Mouse (Mus musculus) right cerebral cortex, adult 18-20 months (tissue): ENCODE results near the gene Rtca.

Experiments
- DNase-seq: peaks from one replicate; pipeline ENCODE4 v3.0.0; 2022; ENCODE audit warnings: mixed read lengths

Gene Rtca

DNA sequence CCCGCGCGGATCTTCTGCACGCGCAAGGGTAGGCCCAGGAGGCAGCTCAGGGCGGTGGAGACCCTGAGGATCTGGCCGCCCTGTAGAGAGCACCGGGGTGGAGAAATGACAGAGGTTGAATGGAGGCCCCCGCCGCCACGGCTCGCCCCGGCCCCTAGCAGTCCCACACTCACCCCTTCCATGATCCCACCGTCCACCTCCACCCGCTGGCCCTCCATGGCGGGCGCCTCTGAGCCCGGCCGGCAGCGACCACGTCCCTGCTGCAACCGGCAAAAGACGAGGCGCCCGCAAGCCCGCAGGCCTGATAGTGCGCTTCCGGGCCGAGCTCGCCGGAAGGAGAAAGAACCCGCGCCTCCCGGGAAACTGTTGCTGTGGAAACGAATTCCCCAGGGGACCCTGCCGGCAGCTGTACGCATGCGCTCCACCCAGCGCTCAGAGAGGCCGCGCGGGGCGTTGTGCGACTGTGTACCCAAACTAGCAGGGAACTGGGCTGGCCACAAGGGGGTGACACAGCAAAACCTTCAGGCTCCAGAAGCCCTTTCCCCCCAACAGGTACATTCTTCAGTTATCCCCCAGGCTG lies at the start of gene Rtca:
Gene Rtca, minus strand, starts transcription at position 437 of the 580 bp plus-strand sequence.
- DNase-seq: peak; percentile 98

DNA sequence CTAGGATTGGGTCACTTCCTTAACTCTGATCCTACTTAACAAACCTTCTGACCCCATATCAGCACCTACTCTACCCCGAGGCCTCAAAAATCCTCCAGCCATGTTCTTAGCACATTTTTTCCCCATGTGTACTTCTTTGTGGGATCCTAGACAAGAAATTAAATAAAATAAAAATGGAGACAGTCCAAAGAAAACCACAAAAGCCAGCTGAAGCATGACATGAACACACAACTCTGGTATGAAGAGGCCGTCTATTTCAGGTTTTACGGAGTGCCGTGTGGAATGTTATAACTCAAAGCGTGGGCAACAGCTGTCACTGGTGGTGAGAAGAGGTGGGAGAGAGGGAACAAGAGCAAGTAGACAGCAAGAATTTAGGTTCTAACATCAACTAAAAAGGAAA lies 43.4 kb upstream of the Rtca start:
- DNase-seq: peak; percentile 40

DNA sequence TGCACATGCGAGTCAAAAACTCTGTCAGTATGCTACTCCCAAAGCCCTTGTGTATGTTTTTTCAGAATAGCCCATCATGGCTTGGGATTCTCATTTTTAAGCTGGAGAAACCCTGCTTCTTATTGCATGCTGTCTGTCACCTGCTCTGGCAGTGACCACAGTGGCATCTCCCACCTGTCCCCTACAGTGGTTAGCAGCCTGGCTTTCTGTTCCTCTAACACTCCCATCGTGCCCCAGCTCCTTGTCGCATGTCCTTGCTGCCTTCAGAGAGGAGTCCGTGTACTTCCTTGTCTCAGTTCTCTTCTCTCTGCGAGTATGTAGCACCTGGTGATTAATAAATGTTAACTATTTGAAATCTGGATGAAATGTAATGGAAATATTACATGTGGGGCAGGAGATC lies 39.4 kb upstream of the Rtca start:
- DNase-seq: no peak

DNA sequence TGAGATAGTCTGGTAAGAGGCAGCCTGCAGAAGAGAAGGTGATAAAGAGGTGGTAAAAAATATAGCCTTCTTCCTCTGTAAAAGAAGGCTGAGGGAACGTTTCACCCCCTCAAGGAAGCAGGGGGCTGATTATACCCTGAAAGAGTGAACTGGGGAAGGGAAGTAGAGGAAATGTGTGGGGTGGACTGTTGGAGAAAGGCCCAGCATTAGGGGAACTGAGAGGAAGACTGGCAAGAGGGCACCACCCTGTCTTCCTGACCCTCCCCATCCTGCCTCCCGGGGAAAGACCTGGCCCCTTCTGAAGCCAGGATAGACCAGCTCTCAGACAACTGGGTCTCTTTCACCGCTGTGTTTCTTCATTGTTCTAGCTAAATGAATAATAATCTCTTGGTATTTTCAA lies 34.5 kb upstream of the Rtca start:
- DNase-seq: no peak

DNA sequence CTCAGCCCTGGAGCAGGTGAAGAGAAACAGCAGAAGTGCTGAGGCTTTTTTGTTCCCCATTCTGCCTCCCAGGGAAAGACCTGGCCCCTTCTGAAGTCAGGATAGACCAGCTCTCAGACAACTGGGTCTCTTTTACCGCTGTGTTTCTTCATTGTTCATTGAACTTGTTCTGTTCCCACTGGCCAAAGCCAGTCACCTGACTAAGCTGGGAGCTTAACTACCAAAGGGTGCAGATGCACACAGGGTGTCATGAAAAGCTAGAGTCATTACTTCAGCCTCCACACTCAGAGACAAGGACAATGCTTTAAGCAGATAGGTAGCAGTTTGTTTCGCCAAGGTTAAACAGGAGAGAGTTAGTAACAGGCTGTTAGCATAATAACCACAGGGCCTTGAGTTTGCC lies 34.1 kb upstream of the Rtca start:
- no peak for DNase-seq

DNA sequence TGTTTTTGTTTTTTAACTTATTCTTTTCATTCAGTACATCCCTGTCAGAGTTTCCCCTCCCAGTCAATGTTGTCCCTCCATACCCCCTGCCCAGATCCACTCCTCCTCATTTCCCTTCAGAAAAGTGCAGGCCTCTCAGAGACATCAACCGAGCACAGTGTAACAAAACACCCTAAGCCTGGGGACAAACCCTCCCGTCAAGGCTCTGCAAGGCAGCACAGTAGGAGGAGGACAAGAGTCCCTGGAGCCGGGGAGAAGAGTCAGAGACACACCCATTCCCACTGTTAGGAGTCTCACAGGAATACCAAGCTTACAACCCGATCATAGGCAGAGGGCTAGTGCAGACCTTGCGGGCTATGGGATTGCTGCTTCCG lies 29.2 kb upstream of the Rtca start:
- no peak for DNase-seq

DNA sequence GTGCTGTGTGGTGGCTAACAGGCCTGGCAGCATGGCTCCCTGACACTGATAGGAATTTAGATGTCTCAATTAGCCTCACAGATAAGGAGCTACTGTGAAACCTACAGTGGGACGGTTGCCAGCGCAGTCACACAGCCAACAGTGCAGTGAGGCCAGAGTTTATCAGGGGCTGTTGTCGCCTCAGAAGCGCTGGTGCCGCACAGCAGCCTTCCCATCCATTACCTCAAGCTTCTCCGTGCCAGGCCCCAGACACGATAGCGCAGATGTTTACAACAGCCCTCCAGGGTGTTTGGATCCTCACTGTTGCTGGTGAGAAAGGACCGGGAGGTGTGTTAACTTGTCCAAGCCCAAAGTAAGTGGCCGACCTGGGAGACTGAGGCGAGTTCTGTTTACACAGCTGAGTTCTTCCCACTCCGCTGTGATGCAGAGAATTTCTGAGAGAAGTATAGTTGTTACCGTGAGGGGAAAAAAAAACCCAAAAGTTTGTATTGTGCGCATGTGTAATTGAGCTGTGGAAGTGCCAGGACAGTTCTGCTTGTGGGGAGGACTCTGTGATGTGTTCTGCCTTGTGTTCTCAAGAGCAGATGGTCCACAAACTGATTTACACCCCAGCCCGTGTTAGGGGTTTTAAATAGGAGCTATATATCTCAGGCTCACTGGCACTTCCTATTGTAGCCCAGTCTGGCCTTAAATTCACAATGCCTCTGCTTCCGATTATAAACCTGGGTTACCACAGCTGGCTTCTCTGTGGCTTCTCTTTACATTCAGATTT lies 28.6 kb upstream of the Rtca start:
- DNase-seq: no peak

DNA sequence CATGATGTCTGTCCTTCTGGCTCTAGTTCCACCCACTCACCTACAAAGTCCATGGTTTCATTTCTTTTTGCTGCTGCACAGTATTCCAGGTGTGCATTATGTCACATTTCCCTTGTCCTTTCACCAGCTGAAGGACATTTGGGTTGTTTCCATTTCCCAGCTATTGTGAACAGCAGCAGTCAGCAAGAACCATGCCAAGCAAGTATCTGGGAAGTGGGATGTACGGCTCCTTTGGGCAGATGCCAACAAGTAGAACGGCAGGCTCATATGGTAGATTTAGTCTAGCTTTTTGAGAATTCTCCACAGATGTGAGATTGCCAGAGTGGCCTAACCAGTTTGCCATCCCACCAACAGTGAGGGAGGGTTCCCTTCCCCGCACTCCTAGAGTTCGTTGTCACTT lies 22.8 kb upstream of the Rtca start:
- DNase-seq: peak; percentile 47

DNA sequence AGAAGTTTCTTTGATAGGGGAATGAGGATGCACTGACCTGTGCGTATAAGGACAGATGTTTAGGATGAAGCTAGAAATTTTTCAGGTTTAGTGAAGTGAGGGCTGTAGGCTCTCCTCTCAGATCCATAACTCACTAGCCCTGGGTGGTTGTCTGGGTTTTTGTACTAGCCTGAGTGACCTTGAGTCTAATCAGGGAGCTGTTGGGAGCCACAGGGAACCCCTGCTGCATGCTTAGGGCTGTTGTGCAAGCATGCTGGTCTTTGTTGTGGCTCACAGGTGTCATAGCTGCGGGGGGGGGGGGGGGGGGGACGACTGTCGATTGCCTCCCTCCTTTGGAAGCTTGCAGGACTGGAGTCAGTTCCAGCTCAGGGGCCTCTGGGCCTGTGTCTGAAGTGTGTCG lies 21.7 kb upstream of the Rtca start:
- DNase-seq: no peak

DNA sequence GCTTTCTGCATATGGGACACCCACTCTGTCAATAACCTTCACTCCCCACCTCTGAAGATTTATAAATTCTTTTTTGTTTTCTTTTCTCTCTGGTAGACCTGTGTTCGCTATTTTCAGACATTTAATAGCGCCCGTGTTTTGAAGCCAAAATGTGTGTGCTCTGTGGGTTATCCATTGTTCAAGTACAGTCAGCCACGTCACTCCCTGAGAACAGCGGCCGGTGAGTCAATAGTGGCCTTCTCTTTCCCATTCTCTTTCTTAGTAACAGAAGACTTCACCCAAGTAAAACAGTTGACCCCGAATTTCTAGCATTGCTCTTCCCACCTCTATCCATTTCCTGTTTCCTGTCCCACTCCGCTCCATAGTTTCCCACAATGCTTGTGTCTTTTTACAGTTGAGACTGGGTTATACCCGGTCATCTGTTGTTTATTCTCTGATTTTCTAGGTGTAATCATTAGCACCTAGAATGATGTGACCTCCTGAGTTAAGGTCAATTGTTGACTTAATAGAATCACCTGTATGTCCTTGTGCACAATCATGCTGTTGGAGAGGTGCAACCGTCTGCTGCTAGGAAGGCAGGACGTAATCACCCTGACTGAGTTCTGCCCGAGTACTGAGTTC lies 12.2 kb upstream of the Rtca start:
- DNase-seq: no peak

DNA sequence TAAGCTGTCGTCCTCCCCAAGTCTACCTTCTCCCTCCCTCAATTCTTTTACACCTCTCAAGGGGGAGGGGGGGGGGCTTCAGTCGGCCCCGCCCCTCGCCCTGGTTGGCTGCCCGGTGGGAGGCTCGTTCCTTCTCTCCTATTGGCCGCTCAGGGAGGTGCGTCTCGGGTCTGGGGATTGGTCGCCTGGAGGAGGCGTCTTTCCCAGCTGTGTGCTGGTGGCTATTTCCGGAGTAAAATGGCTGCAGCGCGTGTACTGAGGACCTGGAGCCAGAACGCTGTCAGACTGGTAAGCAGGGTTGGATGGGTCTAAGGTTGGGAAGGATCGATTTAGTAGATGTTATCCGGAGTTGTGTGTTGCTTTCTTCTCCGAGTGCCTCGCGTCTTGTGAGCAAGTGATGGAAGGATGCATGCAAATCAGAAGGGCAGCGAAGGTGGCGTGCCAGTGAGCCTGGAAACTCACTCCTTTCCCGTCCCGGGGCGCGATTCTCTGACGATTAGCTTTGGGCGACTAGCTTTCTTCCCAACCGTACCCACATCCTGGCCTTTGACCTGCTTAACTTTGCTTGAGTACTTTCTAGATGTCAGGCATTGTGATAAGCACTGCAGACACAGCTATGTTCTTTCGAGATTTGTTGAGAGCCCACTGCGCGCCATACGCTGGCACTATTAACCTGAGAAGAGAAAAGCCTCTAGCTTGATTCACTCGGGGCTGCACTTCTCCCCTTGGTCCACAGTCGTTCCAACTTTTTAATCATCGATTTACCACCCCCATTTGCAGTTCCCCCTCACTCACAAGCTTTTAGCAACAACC lies 5.1 kb upstream of the Rtca start, which contains the start of gene Dbt:
Gene Dbt, plus strand, starts transcription at position 167 of the 813 bp plus-strand sequence.
- peak; percentile 94 for DNase-seq

DNA sequence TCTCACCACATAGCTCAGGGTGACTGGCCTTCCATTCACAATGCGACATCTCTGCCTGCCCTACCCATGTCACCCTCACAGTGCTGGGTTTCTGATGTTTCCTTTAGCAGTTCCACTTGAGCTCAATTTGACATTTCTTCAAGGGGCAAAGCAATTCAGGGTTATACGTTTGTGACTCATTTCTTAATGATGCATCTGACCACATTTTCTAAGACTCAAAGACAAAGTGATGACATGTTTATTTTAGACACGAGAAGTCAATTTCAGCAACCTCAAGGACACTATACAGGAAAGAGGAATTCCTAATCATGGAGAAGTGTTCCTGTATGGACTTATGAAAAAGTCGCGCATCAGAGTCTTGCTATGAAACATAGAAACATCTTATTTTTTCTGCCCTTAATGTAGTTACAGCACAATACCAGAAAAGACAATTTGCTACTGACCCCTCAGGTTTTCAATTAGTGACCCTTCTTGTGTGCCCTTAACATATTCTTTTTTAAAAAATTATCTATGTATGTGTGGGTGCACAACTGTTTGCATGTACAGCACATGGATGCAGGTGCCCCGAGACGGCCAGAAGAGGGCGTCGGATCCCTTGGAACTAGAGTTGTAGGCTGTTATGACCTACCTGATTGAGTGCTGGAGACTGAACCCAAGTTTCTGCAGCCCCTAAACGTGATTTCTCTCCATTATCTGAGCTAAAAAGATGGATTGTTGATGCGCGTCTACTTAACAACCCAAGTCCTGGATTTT lies 4.3 kb upstream of the Rtca start:
- no peak for DNase-seq

DNA sequence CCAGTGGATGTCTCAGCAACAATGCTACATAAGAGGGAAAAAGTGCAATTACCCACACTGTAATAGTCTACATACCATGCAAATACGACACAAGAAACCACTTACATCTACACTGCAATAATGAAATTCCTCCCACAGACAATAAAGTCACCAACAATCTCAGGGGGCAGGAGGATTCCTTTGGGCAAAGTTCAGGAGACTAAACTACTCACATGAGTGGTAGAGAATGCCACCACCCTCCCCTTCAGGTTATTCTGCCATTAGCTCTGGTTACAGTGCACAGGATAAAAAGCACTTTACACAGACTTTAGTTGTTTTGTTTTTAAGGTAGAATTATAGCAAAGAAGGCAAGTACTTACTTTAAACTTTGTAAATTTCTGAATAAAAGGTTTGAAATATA lies 12.3 kb downstream of the Rtca start:
- no peak for DNase-seq

DNA sequence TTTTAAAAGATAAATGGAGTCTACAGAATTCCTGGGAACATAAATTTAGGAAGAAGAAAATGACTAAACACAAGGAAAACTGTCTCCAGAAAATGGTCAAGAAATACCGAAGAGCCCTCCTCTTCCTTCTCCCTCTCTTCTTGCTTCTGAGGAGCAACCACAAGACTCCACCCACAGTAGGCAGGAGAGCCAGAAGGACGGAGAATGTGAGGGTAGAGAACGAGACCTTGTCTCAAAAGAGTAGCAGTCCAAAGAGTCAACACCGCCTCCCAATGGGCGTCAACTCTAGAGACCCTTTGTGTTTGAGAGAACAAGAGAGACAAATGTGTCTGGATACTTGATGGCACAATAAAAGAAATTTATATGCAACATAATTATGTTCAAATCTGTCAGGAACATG lies 14.3 kb downstream of the Rtca start:
- no peak for DNase-seq

DNA sequence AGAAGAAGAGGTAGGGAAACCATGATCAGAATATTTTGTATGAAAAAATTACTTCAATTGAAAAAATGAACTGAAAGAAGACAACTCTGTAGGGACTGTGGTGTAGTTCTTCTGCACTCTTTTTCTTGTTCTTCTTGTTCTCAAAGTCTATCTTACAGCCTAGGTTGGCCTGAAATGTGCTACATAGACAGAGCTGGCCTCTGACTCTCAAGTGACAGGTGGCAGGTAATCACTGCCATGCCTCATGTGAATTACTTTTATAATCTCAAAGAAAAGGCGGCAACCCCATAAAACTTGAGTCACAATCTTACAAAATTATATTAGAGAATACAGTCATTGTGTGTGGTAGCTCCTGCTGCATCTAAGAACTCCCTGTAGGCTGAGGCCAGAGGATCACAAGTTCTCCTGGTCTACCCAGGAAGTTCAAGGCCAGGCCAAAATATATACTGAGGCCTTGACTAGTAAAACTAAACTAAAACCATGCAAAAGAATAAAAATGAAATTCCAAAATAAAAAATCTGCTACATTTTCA lies 16.0 kb downstream of the Rtca start:
- no peak for DNase-seq

DNA sequence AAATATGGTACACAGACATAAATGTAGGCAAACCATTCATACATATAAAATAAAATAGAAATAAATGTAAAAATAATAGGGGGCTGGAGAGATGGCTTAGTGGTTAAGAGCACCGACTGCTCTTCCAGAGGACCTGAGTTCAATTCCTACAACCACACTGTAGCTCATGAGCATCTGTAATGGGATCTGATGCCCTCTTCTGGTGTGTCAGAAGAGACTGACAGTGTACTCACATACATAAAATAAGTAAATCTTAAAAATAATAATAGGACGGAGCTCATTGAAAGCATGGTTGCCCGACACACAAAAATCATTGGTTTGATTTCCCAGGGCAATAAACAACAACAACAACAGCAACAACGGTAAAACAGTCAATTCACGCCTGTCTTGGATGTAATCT lies 17.1 kb downstream of the Rtca start:
- DNase-seq: no peak

DNA sequence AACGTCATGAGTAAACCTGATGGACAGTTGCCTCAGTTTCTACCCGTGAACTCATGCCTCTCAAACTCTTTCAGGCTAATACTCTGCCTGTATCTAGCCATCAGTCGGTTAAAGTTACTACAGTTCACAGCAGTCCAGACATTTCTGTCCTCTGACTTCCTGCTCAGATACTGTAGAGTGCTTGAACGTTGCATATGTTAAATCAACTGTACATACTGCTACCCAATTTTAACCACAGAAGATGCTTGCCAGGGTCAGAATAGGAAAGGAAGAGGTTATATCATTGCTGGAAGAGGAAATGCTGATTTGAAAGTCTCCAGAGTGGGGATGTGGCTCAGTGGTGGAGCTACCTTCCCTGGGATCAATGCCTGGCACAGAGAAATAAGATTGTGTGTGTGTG lies 24.7 kb downstream of the Rtca start:
- no peak for DNase-seq

DNA sequence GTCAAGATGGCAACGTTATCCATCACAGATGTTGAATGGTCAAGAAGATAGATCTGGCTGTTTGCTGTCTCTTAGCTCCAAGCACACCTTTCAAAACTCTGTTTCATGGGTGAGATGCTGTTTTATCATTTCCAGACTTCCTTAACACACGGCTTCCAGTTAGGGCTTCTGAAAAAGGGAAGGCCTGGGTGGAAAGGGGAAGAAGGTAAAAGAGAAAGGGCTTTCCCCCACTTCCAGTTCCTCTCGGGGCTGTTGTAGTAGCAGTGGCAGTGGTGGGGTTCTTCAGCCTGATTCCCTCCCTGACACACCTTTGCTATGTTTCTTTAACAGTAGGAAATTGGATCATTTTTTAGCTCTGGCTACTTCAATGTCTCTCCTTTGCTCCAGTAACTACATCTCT lies 25.3 kb downstream of the Rtca start:
- no peak for DNase-seq

DNA sequence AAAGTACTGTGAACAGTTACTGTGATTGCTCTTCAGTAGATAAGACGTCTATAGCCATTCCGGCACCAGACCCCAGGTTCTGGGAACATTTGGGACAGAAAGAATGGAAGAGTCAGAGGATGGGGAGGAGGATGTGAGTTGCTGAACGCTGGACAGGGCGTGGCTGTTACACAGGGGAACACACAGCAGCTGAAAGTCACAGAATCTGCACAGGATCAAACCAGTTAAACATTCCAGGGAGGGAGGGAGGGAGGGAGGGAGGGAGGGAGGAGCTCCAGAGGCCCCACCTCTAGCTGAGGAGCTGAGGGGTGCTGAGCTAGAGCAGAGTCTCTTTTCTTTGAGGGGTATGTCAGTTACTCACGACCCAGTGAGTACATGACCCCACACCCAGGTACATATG lies 27.1 kb downstream of the Rtca start:
- DNase-seq: no peak

DNA sequence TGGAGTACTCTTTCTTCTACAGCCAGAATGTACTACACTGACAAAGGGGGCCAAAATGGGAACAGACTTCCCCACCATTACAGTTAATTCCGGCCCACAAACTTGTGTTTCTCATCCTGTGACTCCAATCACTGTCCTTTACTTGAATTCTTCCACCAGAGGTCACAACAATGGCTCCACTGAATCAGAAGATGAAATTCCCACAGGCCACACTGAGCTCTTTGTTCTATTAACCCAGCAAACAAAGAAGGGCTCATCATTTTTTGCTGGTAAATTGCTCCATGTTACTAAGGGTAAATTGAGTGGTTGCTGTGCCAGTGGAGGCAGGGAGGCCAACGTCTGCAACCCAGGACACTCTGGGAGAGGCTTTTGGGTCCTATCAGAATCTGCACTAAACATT lies 27.9 kb downstream of the Rtca start:
- DNase-seq: no peak

DNA sequence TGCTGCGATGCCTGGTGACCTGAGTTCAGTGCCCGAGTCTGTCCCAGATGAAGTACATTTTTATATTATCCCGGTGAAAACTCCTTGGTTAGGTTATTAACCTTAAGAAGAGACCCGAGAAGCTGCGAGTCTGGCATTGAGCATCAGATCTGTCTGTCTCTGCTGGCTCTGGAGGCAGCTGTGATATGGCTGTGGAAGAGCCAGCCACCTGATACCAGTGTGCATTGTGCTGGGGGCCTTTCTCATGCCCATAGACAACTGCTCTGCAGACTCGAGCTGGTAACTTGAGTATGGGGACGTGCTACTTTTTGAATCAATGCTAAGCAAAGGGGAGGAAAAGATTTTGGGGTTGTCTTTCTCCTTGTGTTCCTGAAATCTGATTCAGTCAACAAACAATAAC lies 30.7 kb downstream of the Rtca start:
- no peak for DNase-seq

DNA sequence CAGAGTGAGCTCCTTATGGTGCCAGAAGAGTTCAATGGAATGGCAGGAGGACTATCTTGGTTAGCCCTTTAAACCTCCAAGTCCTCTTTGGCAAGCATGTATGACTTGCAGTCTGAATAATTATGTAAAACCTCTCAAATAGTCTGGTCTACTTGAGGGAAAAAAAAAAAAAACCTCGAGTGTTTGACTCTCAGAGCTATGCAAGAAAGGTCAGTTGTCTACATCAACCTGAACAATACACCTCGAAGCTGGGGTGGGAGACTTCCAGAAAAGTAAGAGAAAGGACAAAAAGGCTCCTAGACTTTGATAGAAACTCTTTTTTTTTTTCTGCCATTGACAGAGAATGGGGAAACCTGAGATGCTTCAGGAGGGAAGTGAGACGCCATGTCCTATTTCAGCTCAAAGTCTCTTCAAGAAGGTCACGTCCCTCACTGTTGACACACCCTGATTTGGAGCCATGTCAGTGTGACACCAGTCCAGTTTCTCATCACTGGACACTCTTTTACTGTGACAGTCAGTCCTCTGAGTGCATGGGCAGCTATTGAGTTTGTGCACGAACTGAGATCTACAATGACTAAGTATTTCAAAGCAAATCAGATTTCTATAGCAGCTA lies 31.2 kb downstream of the Rtca start:
- no peak for DNase-seq
